Mouse (Mus musculus) retina, postnatal 1 day (tissue): ENCODE results near the gene Sumf1.

Source experiments
- DNase-seq: peaks from one replicate; pipeline ENCODE4 v3.0.0-alpha.2; 2012

Sumf1 gene

DNA sequence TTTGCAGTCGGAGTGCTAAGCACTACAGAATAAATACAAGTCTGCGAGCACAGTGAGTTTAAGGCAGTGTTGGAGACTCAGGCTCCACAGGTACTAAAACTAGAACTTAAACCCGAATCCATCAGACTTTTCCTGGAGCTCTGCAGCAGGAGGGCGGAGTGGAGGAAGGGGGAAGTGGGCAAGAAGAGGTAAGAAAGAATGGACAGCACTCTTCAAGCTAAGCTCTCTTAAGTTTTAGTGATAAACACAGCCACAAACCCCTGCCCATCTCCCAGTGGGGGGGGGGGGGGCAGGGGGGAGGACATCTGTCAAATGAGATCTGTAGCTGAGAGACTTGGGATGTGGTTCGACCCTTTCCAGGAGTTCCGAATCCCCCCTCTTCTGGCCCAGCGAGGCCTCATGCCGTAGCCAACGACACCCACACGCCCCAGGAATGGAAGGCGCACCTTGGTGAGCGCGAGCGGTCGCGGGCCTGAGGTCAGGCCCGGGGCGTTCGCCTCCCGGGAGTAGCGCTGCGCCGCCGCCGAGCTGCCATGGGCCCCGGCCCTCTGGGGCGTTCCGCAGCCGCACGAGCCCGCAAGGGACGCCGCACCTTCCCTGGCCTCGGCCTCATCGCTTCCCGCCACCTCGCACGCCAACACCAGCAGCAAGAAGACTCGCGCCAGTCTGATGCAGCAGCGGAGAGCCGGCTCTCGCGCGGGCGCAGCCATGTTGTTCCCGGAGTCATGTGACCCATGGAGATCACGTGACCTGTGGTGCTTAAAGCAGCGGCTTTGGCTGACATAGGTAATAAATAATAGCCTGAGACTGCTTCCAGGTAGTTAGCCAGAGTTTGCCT lies at the start of gene Sumf1:
Gene Sumf1 (minus strand): TSS at position 736 of the 838 bp plus-strand sequence.
- peak; percentile 95 for DNase-seq

DNA sequence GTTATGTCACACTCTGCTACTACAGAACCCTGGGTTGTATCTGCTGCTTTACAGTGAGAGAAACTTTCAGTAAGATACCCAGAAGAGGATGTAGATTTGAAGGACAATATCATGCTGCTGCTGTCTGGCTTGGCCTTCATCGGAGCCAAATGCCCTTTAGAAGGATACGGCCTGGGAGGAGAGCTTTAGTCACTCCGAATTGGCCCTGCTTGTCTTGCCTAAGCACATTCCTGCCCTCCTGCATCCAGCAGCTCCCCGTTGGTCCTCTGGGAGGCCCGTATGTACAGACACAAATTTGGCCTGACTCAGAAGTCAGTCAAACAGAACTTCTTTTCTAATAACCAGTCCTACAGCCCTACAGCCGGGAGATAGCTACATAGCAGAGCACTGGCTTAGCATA lies 49.2 kb upstream of the Sumf1 start:
- DNase-seq: no peak

DNA sequence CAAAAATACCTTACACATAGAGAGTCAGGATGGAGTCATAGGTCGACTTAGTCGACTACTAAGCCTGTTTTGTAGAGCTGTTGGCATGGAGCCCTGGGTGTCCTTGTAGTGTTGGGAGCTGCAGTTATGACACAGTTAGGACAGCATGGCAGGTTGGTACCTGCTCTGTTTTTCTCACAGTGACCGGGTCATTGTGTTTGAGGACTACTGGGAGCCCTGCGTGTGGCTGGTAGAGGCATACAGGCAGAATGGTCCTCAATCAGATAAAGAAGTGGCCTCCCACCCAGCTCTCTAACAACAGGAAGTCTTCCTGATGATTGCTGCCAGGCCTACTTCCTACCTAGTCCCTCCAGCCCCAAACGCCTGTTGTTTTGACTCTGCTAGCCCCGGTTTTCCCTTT lies 47.7 kb upstream of the Sumf1 start:
- DNase-seq: no peak

DNA sequence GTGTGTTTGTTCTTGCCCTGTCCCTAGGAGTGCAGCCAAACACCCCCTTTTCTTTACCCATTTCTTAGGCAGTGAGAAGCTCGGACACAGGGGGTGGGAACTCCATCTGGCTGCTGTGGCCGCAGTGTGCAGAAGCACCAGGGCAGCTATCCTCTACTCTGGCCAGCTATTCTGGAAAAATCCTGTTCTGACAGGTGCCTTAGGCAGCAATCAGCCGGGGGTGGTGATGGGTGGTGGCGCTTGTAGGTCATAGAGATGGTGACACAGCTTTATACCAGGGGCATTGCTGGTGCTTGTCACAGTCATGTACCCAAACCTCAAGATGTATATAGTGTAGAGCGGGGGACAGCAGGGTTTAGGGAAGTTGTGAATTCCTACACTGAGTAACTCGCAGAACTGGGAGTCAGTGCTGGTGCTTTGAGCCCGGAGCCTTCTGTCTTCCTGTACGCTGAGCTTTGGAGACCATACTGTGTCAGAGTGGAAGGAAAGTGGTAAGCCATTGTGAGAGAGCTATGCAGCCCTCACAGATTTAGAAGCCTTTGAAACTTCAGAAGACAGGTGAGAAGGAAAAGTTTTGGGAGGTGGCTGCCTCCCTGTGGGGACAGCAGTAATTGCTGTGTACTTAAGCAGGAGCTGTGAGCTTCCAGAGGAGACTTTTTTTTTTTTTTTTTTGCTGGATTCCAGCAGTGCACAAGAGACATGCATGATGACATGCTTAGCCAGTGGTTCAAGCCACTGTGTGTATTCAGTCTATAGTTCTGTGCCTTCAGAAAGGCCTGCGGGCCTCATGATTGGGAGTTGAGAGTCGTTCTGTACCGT lies 46.7 kb upstream of the Sumf1 start:
- DNase-seq: no peak

DNA sequence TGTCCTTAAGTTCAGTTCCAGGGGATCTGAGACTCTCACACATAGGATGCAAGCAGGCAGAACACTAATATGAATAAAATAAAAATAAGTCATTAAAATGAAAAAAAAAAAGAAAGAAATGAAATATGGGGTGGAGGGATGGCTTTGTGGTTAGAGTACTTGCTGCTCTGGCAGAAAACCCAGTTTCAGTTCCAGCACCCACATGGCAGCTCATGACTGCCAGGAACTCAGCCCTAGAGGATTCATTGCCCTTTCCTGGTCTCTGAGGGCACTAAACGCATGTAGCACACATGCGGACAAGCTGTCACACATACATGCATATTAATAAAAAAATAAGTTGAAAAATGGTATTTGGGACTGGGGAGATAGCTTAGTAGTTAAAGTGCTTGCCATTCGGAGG lies 45.2 kb upstream of the Sumf1 start:
- DNase-seq: no peak

DNA sequence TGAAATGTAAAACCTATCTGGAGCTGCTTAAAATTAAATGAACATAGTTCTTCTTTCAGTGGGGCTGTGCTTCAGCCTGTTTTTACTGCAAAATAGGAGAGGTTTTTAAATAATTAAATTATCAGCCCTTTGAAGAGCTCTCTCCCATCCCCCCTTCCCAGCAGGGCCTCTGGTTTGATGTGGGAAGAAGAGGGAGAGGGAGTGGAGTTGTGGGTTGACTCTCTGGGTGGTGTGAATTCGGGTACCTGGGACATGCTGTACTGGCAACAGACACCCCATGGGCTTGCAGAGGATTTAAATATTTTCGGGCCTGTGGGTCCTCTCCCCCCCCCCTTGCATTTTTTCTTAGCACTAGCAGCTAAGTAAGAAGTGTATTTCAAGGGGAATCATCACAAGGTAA lies 43.2 kb upstream of the Sumf1 start:
- no peak for DNase-seq

DNA sequence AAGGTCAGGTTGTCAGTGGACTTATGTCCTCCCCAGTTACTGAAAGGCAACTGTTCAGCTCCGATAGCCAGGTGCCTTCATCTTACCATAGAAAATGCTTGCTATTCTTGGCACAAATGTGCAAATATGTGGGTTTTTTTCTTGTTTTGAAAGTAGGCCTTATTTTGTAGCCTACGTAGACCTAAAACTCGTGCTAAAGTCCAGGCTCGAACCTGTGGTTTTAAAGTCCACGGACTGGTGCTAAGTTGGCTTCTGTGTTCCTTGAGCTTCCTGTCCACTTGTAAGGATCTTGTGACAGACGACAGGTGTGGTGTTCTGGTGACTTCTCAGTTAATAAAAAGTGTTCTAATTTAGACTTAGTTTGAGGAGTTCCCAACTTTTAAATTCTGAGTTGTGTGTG lies 42.7 kb upstream of the Sumf1 start:
- no peak for DNase-seq

DNA sequence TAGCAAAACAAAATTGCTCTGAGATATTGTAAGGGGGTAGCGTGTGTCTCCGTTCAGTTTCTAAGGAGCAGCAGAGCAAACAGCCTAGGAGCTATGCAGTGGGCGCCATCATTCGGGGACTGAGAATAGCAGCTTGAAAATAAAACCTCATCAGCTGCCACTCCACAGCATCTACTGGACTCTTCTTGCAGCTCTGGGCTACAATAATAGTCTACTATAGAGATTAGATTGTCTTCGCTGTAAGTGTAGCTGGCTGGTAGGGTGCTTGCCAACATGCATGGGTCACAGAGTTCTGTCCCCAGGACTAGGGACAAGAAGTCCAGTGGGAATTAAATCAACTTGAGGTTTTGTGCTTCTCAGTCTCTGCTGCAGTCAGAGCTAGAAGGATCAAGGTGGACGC lies 42.1 kb upstream of the Sumf1 start:
- no peak for DNase-seq

DNA sequence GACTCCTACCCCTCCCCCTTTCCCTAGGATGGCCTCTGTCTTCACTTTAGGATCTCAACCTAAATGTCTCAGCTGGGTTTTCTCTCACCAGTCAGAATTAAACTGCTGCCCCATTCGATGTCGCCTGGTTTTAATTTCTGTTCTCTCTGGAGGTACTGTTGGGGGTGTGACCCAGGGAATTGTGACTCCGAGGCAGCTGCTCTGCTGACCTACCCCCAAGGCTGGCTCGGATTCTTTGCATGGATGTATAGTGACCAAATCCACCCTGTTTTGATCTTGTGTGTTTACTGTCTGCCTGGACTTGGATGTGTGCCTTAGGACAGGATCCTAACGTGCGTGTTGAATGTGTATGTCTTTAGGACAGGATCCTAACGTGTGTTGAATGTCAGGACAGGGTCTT lies 40.8 kb upstream of the Sumf1 start:
- DNase-seq: no peak

DNA sequence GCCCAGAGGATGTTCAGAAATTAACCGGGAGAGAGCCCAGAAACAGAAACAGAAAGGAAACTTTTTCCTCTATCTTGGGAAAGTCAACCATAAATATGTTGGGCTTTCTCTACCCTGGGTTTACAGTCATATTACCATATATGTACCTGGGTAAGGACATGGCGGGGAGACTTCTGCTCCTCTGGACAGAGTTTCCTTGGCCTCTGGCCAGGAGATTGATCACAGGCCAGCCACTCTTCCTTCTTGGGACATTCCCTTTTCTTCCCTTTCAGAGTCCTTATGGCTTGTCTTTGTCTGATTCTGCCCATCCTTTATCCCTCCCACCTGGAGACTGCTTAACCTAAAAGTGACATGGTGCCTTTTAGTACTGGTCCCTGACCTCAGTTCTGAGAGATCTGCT lies 39.6 kb upstream of the Sumf1 start:
- DNase-seq: no peak

DNA sequence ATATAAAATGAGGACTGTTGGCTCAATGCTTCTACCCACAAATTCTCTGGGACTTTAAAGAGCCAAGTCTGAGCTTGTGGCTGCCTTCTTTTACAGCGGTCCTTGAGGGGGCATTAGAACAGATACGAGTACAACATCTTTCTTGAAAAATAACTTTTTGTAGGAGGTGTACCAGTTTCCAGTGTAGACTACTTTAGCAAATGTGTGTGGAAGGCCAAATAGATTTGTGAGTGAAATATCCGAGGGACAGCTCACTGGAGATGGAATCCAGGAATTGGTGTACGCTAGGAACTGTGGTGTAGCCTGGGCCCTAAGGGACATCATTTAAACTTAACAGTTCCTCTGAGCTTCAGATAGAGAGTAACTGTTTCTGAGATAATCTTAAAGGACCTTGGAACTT lies 39.0 kb upstream of the Sumf1 start:
- DNase-seq: no peak

DNA sequence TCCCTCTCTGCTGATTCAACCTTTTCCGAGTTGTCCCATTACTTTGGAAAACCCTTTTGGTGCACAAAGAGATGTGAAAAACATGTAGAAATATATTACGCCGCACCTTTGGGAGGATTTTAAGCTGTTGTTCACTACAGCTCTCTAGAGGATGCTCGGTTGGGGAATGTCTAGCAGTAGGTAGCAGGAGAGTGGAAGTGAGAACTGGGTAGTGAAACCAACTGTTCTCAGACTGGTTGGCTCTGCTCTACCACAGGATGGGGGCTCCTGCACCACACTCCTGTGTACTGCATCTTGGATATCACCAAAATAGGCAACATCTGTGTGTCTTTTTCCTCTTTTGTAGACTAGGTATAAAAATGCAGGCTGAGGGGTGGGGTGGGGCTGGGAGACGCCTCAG lies 37.5 kb upstream of the Sumf1 start:
- DNase-seq: no peak

DNA sequence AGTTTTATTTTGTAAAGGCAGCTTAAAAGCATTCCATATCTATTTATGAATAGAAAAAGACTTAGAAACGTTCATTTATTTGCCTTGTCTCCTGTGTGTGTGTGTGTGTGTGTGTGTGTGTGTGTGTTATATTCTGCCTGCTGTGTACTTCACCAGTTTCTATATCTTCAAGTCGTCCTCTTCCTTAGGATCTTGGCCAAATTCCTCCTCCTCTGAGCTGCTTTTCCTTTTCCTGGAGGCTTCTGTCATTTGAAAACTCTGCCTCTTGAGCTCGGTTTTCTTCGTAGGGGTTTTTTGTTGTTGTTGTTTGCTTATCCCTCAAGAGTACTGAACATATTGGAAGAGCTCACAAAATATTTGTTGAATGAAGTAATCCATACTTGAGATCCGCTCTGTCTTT lies 37.1 kb upstream of the Sumf1 start:
- no peak for DNase-seq

DNA sequence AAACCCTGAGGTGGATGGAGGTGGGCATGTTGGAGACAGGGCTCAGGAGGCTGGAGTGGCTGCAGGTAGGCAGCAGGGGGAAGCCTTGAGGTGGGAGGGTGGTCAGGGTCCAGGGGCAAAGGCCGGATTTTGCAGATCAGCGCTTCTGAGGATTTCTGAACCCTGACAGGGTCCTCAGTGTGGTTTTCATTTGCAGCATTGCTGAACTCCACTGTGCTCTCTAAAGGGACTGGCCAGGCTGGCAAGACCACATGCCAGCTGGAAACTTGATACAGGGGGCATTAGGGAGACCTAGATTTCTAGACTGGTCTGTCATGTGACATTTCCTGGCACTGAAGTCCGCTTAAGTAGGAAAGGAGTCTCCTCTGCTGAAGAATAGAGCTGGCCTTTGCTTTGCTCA lies 32.6 kb upstream of the Sumf1 start:
- DNase-seq: no peak

DNA sequence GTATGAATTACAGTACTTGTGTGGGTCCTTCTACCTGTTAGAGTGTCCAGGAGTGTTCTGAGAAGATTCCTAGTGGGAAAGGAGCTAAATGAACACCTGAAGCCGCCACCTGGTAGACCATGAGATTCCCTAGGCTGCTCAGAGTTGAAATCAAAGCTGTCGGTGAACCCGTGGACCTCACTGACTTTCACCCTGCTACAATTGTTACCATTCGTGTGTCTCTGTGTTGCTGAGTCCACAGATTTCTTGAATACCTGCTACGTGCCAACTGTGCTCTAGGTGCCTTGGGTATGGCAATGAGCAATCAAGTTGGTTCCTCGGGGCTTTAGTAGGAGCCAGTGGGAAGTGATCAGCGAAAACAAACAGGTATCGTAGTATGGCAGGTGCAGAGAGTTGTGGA lies 31.4 kb upstream of the Sumf1 start:
- no peak for DNase-seq

DNA sequence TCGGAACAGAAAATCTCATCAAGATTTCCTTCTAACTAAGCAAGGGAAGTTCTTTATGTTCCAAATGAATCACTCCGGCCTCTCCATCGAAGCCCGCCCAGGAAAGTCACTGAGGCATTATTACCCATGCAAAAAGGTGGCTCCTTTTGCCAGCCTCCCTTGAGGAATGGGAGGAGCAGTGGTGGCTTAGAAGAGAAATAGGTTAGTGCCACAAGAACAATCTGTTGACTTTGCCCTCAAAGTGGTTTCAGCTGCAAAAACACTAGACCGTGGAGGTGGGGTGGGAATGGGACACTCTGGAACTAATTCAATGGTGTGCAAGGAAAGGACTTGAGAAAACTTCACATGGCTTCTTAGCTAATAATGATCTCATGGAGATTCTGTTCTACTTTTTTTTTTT lies 30.7 kb upstream of the Sumf1 start:
- no peak for DNase-seq

DNA sequence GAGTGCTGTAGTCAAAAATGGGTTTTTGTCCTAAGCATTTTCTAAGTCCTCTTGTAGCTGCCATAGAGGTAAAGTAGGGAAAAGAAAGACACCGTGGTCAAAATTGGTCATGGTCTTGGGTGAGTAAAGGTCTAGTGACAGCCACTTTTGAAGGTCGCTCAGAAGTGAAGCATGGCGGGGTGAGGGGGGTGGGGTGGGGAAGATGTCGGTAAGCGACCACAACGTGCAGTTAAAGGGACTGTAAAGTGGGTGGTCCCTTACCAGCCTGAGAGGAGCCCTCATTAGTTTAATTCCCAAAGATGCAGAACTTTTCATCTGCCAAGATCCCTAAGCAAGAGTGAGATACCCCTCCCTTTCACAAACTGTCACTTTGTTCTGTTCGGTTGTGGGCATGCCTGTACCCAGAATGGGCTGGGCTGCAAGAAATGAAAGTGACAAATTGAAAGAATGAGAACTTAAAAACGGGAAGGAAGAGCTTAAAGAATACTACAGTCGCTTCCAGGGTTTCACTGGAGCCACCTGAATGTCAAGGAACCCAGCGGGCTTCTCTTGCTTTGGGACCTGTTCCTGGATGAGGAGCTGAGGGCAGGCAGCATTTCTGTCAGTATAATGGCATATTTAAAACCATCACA lies 29.0 kb upstream of the Sumf1 start:
- DNase-seq: peak; percentile 59

DNA sequence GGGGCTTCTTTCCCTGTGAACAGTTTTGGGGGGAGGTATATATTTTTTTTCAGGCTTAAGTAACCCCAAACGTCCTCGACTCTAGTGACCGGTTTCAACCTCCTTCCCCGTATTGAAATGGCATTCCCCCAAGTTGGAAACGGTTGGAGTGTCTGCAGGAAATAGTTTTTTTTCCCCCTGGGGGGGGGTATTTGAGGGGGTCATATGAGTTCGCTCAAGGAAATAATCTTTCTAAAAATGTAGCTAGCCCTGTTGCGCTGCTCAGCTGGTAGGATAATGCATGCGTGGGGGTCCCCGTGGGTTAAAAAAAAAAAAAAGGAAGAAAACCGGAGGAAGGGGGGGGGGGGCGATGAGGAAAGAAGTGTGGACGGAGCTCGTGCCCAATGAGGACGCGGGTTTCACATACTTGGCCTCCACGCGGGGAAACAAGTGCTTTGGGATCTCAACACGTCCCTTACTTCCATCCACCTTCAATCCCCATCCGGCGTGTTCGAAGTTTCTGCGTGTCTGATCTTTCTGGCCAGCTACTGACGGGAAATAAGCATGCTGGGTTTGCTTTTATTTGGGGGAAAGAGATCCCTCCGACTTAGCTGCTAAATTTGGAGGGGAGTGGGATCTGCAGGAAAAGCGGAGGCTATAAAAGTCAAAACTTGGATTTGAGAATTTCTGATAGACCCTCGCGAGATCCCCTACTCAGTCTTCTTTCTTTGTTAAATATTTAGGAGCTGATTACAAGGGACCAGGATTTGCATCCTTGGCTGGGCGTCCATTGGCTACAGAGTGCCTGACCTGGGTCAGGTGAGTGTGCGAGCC lies 28.3 kb upstream of the Sumf1 start:
- peak; percentile 54 for DNase-seq

DNA sequence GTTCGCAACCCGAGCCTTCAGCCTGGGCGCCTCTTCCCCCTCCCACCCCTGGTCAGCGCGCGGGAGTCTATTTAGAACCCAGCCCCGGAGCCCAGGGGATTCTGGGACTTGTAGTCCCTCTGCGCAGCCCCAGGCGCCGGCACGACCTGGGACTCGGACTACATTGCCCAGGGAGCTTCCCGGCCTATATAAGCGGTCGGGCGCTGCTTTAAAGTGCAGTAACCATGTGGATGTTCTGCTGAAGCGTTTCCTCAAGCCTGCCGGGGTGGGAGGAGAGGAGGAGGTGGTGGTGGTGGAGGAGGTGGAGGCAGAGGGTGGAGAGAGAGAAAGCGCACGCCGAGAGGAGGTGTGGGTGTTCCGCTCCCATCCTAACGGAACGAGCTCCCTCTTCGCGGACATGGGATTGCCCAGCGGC lies 27.5 kb upstream of the Sumf1 start, which contains the start of gene Itpr1:
Gene Itpr1 (plus strand): TSS at position 216 of the 415 bp plus-strand sequence.
- DNase-seq: peak; percentile 98

DNA sequence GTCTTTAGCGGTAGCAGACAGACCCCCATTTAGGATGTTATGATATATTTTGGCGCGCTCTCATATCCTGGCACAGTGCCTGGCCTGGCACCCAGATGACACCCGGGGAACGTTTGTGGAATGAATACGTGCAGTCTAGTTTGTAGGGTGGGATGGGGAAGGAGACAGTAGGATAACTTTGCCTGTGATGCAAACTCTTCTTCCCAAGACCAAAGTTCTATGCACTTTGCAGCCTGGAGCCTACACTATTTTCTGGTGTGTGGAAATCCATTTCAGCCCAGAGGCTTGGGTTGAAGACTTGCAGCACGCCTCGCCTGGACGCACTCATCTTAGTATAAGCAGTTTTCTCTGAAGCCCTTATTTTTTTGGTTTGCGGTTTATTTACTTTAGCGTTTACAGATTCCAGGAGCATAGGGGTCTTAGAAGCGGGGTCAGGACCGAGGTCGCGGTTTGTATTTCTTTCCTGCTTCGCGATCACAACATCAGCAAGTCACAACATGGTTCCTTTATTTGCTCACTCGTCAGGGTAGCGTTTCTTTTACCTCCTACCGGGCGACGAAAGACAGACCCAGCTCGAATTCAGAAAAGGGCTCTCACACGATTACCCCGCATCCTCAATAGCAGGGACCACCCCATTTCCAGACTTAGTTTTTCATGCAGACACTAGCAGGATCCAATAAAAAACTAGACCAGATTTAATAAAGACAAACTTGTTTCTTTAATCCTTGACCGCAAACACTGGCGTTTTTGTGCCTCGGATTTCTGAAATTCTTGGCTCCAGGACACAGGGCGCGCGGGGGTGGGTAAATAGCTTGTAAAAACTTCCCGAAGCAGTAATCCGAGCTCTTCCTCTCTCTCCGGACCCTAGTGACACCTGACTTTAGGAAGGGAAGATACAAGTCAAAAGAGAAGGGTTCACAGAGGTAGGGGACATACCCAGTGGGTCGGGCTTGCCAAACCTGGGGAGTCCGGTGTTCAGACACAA lies 26.8 kb upstream of the Sumf1 start:
- DNase-seq: peak; percentile 17

DNA sequence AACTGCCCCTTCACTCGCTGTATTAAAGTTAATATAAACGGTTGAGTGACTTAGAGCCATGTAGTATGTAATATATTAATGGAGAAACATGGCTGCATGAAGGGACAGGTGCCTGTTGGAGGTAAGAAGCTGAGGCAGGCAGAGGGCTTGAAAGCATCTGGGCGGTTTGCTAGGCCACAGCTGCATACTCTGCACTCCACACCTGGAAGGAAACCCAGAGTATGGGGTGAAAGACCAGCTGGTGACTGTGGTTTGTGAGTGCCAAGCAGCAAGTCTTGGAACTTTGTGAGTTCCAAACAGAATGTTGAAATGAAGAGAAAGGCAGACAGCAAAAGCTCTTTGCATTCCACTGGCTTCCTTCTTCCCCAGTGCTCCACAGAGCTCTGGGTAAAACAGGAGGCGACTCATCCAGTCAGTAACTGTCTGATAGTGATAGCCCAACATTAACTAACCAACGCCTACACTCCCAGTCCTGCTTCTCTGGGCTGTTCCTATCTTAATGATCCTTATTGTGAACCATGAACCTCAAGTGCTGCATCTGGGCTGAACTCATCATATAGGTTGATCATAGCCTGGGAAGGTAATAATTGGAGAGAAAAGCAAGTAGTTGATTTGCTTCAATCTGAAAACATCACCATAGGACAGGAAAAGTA lies 21.7 kb upstream of the Sumf1 start:
- no peak for DNase-seq
